Mouse (Mus musculus): Measurements from ENCODE around the gene Lrrc27.

The Lrrc27 gene

DNA sequence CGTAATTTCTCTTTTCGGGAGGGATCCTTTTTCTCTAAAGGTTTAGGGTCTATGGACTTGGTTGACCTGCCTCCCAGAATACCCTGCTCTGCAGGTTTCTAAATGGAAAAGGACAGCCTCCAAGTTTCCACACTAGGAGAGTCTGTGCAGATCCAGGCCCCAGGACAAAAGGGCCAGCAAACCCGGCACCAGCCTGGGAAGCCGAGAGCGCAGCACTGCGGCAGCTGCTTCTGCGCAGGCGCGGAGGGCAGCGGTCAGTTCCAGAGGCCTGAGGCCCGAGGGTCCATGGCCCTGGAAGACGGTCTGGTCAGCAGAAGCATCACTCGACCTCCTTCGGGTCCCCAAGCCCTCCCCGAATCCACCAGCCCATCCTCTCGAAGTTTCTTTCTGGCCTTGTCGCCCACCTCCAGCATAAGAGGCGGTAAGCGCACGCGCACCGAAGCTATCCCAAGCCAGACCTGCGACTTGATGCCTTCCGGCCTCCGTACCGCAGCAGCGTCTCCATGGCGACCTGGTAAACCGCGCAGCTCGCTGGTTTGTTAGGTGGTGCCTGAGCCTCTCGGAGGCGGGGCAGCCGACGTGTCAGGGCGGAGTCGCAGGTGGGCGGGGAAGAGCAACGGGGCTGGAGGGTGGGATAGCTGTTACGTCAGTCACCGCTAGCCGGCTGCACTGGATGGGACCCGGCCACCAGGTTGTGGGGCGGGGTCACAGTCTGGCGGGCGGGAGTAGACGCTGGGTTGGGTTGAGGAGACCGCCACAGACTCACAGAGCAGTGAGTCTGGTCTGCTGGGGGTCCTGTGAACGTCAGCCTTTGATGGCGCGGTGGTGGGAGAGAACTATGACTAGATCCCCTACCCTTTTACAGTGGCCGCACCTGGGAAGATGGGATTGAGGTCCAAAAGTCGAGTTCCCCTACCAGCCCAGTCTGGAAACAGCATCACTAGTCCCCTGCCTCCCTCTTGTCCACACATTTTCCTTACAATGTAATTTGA, at the start of gene Lrrc27, which contains the start of gene Stk32c:
TSS of gene Lrrc27 (plus strand) at position 235 of the 992 bp plus-strand sequence.
TSS of gene Stk32c (minus strand) at position 554 of the 992 bp plus-strand sequence.
- in situ Hi-C loops (cut with MboI; ENCODE audit: unreplicated experiment in 2 of 2), result loop anchor here (10.0 to 25.0 kb wide), 4 partner anchors 288 to 1658 kb away; partner anchors contain the start of genes Mapk1ip1 (in 2 of the 2) and Ppp2r2d (in 2 of the 2)

DNA sequence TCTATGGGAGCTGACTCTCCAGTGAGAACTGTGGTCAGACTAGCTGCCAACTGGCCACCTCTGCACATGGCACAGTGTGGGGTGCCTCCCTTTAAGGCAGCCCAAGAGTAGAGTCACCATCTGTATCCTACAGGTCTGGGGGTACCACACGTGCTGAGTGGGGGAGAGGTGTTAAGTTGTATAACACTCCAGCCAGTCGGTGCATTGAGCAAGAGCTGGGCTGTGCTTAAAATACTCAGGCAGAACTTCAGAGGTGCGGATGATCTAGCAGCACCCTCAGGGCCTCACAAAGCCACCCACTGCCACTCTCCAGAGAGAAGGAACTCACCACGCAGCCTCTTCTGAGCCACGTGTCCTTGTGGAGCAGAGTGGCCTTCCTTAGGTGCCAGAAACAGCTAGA, 48.4 kb upstream of the Lrrc27 start:
- in situ Hi-C loops (cut with MboI; ENCODE audit: unreplicated experiment in 2 of 2), result no loop called here

DNA sequence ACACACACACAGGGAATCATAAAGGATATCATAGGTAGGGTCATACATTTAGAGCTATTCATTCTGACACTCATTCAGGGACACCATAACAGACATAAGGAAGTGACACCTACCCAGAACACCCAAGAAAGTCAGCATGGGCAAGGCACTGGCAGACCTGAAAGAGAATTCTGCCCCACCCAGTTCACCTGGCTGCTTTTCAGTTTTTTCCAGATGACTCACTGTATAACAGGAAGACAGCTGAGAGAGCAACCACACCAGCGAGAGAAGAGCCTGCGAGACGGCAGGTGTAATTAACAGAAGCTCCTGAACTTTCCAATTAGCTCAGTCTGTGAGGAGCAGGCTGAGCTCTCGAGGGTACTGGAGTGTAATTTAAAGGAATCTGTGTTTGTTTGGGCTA, 43.6 kb upstream of the Lrrc27 start:
- in situ Hi-C loops (cut with MboI; ENCODE audit: unreplicated experiment in 2 of 2), result no loop called here

DNA sequence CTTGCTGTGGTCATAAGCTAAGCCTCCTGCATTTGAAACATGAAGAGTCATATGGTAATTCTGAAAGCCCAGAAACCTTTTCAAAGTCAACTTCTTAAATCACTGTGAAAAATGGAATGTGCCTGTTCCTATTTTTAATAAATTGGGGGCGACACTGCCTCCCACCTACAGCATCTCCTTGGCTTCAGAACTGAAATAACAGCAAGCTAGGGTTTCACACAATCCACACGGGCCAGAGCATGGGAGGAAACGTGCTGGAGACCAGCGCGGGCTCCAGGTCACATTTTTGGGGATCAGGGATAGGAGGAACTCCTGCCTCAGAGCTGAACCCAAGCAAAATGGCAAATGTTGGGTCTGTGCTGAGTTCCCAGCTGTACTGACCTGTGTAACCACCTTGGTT, 33.5 kb upstream of the Lrrc27 start:
- in situ Hi-C loops (cut with MboI; ENCODE audit: unreplicated experiment in 2 of 2), result no loop called here

DNA sequence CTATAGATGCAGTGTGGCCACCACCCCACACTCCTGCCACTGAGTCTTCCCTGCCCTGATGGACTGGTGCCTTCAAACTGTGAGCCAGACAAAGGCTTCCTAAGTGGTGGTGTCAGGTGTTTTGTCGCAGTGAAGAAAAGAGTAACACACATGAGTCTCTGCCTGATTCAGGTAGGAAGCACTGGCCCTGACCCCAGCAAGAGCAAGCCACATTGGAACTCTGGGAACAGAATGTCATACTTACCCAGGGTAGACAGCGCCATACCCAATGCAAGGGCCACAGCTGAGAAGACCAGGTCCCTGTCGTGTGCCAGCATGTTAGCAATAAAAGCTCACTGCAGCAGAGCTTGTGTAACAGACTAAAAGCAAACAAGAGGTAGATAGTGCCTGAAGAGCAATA, 32.7 kb upstream of the Lrrc27 start:
- in situ Hi-C loops (cut with MboI; ENCODE audit: unreplicated experiment in 2 of 2), result no loop called here

DNA sequence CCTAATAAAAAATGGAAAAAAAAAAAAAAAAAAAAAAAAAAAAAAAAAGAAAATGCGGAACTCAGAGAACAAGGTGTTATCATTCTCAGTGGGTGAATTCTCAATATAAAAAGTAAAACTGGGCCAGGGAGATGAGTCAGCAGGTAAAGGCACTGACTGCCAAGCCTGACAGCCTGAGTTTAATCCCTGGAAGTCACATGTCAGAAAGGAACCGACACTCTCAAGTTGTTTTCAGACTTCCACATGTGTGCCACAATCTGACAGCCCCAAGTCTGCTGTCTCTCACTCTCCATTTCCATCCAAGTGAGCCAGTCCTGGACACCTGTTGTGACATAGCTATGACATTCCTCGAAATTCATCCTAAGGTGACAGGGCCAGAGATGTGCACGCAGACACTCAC, 28.4 kb upstream of the Lrrc27 start:
- in situ Hi-C loops (cut with MboI; ENCODE audit: unreplicated experiment in 2 of 2), result no loop called here

- in situ Hi-C loops (cut with MboI; ENCODE audit: unreplicated experiment in 2 of 2), result no loop called here
These were observed 27.9 kb upstream of the Lrrc27 start for GRCm38 (mm10) chr7:139184846-139185245.

GRCm38 (mm10) chr7:139185971-139186370, 26.8 kb upstream of the Lrrc27 start:
- in situ Hi-C loops (cut with MboI; ENCODE audit: unreplicated experiment in 2 of 2), result no loop called here

DNA sequence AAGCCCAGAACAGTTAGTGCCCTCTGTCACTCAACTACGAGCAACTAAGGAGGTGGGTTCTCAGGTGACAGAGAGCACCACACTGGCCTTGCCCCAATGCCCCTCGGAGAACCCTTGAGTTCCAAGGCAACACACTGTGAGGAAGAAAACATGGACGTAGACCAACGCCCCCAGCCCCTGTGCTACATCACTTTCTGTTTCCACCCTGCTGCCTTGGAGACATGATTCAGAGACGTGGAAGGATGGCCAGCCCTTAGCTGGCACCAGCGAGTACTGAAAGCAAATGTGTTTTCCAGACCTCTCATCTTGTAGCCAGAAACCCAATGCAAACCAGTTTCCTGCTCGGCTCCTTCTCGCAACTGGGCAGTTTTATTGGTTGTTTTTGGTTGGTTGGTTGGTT, 26.4 kb upstream of the Lrrc27 start:
- in situ Hi-C loops (cut with MboI; ENCODE audit: unreplicated experiment in 2 of 2), result no loop called here

GRCm38 (mm10) chr7:139187277-139187676, 25.5 kb upstream of the Lrrc27 start:
- in situ Hi-C loops (cut with MboI; ENCODE audit: unreplicated experiment in 2 of 2), result no loop called here

DNA sequence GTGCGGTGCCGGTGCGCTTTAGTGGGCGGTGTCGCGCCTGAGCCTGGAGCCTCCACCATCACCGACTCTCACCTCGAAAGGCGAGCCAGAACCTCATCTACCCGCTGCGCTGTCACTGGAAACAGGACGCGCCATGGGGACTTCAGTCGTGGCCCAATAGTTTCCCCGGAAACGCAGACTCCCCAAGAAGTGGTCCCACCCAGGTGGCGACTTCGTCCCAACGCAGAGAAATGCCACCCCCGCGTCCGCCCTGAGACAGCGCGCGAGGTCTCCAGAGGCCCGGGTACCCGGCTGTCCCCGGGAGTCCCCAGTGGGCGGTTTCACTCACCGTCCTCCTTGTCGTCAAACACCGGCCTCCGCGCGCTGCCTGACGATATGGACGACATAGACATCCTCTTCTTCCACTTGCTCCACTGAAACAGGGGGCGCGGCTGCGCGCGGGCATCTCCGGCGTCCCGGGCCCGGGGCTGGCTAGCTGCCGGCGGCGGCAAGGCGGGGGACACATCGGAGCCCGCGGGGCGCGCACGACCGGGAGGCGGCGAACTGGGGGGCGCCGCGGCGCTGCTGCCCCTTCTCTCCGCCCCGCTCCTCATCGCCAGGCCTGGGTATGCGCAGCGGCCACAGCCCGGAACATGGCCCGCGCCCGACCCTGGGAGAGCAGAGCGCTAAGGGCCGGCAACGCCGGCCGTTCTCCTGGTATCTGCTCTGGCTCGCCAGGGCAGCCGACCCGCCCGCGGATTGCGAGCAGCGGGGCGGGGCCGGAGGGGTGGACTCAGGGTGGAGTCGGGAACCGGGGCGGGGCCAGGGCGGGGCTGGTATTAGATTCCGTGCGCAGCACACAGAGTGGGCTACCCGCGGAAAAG, 24.8 kb upstream of the Lrrc27 start:
- in situ Hi-C loops (cut with MboI; ENCODE audit: unreplicated experiment in 2 of 2), result no loop called here

GRCm38 (mm10) chr7:139188634-139189207, 24.1 kb upstream of the Lrrc27 start:
- in situ Hi-C loops (cut with MboI; ENCODE audit: unreplicated experiment in 2 of 2), result no loop called here

- in situ Hi-C loops (cut with MboI; ENCODE audit: unreplicated experiment in 2 of 2), result loop anchor here in 1 of 2 experiments (5.0 kb wide), 1 partner anchor 58 kb away; no protein-coding TSS in a partner anchor
These were observed 22.2 kb upstream of the Lrrc27 start for GRCm38 (mm10) chr7:139190616-139191015.

DNA sequence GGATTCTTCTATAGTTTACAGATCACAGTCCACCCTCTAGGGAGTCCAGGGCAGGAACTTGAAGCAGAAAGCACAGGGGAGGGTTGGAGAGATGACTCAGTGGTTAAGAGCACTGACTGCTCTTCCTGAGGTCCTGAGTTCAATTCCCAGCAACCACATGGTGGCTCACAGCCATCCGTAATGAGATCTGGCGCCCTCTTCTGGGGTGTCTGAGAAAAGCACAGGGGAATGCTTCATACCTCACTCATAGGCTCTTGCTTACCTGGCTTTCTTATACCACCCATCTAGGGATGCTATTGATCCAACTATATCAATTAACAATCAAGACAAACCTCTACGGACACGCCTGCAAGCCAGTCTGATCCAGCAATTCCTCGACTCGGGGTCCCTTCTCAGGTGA, 21.2 kb upstream of the Lrrc27 start:
- in situ Hi-C loops (cut with MboI; ENCODE audit: unreplicated experiment in 2 of 2), result loop anchor here in 1 of 2 experiments (5.0 kb wide), 1 partner anchor 59 kb away; no protein-coding TSS in a partner anchor

GRCm38 (mm10) chr7:139197022-139197421, 15.8 kb upstream of the Lrrc27 start:
- in situ Hi-C loops (cut with MboI; ENCODE audit: unreplicated experiment in 2 of 2), result no loop called here

DNA sequence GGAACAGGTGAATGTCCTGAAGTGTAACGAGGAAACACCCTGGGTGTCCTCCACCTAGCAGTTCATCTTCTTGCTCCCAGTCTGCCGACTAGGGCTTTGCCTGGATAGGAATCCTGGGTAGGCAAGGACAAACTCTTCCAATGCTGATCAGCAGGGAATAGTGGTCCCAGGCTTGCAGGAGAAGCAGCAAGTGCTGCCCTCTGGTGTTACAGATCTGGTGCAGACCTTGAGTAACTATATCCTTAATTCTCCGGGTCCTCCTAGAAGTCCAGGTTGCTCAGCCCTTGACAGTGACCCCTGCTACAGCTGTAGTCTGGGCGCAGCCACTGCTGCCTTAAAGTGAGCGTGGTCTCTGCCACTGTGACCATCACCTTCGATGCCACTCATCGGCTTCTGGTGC, 12.7 kb upstream of the Lrrc27 start:
- in situ Hi-C loops (cut with MboI; ENCODE audit: unreplicated experiment in 2 of 2), result loop anchor here in 1 of 2 experiments (10.0 to 25.0 kb wide), 2 partner anchors 285 to 363 kb away; partner anchors contain the start of genes Mapk1ip1 and Ppp2r2d

DNA sequence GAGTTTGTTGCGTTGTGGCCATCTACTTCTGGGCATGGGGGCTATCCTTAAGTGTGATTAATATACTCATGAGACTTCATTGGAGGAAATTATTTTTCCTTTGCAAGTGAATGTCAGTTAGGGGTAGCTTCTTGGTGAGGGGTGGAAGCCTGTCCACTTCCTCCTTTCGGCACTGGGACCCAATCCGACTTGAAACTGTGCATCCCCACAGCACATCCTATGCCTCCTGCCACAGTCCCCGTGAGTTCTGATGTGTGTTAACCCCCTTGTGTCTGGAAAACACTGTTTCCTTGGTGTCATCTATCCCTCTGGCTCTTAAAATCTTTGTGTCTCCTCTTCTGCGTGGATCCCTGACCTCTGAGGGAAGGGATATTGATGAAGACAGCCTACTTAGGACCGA, 11.6 kb upstream of the Lrrc27 start:
- in situ Hi-C loops (cut with MboI; ENCODE audit: unreplicated experiment in 2 of 2), result loop anchor here in 1 of 2 experiments (10.0 to 25.0 kb wide), 2 partner anchors 284 to 364 kb away; partner anchors contain the start of genes Mapk1ip1 and Ppp2r2d

- in situ Hi-C loops (cut with MboI; ENCODE audit: unreplicated experiment in 2 of 2), result loop anchor here (5.0 to 25.0 kb wide), 4 partner anchors 94 to 371 kb away; partner anchors contain the start of genes Mapk1ip1 (in 1 of the 2) and Ppp2r2d (in 1 of the 2)
These were observed 4.6 kb upstream of the Lrrc27 start for GRCm38 (mm10) chr7:139208023-139208772.

- in situ Hi-C loops (cut with MboI; ENCODE audit: unreplicated experiment in 2 of 2), result loop anchor here (5.0 to 25.0 kb wide), 4 partner anchors 94 to 371 kb away; partner anchors contain the start of genes Mapk1ip1 (in 1 of the 2) and Ppp2r2d (in 1 of the 2)
These were observed 4.1 kb upstream of the Lrrc27 start for GRCm38 (mm10) chr7:139208773-139209095.

All from v-Abl transformed pro-B cells (cell line).